Mouse (Mus musculus): ENCODE results near the gene Ago3. TPM values are rescaled to one million over a fixed set of nuclear protein-coding genes. Genes with fewer than 3 reads are reported as not detected.

Ago3 gene
- total RNA-seq, 2 experiments from 2014 or later = 7.6 TPM

Other genes with a start within 250 kb of the Ago3 start
- gene Thrap3, start 226.8 kb downstream of the Ago3 start, total RNA-seq (2021) = 100 to 1,000 TPM in 1 of 2 experiments, 10 to 100 TPM in 1; 94.1 to 101 TPM
- 100 to 1,000 TPM; 185 to 200 TPM for gene Map7d1, start 173.2 kb downstream of the Ago3 start, total RNA-seq (2021)
- 10 to 100 TPM; 21.0 to 26.8 TPM for gene Trappc3, start 167.2 kb downstream of the Ago3 start, total RNA-seq (2021)
- 1 to 10 TPM in 1 of 2 experiments, under 1 TPM in 1; 0.89 to 1.4 TPM for gene Col8a2, start 142.8 kb downstream of the Ago3 start, total RNA-seq (2021)
- 1 to 10 TPM; 6.7 to 8.7 TPM for gene Adprhl2, start 107.9 kb downstream of the Ago3 start, total RNA-seq (2021)
- under 1 TPM; 0.62 to 0.66 TPM for gene Tekt2, start 103.9 kb downstream of the Ago3 start, total RNA-seq (2021)
- gene Ago1, start 39.0 kb upstream of the Ago3 start, total RNA-seq (2021) = 1 to 10 TPM; 5.8 to 6.2 TPM
- 1 to 10 TPM; 5.1 to 5.8 TPM for gene Ago4, start 103.9 kb upstream of the Ago3 start, total RNA-seq (2021)
- not detected for gene Clspn, start 127.4 kb upstream of the Ago3 start, total RNA-seq (2021)
- gene 5730409E04Rik, start 180.3 kb upstream of the Ago3 start, total RNA-seq (2021) = 10 to 100 TPM; 21.9 to 24.5 TPM
- gene Psmb2, start 248.1 kb upstream of the Ago3 start, total RNA-seq (2021) = 100 to 1,000 TPM in 1 of 2 experiments, 10 to 100 TPM in 1; 95.6 to 104 TPM